Mouse (Mus musculus) ovary, adult 2 months (tissue): Measurements from ENCODE around the gene Pde8a. TPM values are rescaled to one million over a fixed set of nuclear protein-coding genes. Genes with fewer than 3 reads are reported as not detected.

Experiments
- polyA plus RNA-seq: library from polyadenylated mRNA; depleted of rRNA; stranded (reverse); fragments of >200 nt; gene quantifications from 2 replicates; pipeline ENCODE4 v1.2.3, GENCODE M21; 2012; rRNA removed

The Pde8a gene
- 21.3 and 23.5 TPM in 2 replicates for polyA plus RNA-seq

GRCm38 (mm10) chr7:81213347-81214152 lies at the start of gene Pde8a:
TSS of gene Pde8a (plus strand) at chr7:81213596.

GRCm38 (mm10) chr7:81344544-81345446 lies 131.4 kb downstream of the Pde8a start, which contains the start of gene Rps17:
TSS of gene Rps17 (minus strand) at chr7:81345254.

Other genes with a start within 250 kb of the Pde8a start
- 20.3 and 27.9 TPM in 2 replicates for gene Zfp592, start 219.9 kb upstream of the Pde8a start, polyA plus RNA-seq
- gene Alpk3, start 156.0 kb upstream of the Pde8a start, polyA plus RNA-seq, result 1.6 and 1.9 TPM in 2 replicates
- 1.0 and 1.5 TPM in 2 replicates for gene Slc28a1, start 98.8 kb upstream of the Pde8a start, polyA plus RNA-seq
- 1,858 and 2,007 TPM in 2 replicates for gene Rps17, start 131.7 kb downstream of the Pde8a start, polyA plus RNA-seq
- gene Cpeb1, start 241.9 kb downstream of the Pde8a start, polyA plus RNA-seq, result 8.5 and 12.8 TPM in 2 replicates